Mouse (Mus musculus) liver, embryonic 11.5 days (tissue): ENCODE data around the gene Aco2. TPM values are rescaled to one million over a fixed set of nuclear protein-coding genes. Genes with fewer than 3 reads are reported as not detected.
A peak's percentile ranks its signal among the peaks of the same experiment; 100 is the strongest.

Experiments
- ATAC-seq: fragments of 200-750 bp; cut with Nextera tagmentation; replicated peaks from 2 replicates; pipeline ENCODE4 v1.8.0; 2017; ENCODE audit warnings: moderate number of reproducible peaks, mild to moderate bottlenecking, moderate TSS enrichment, moderate library complexity; ENCODE audit not compliant: low FRiP score
- DNase-seq: peaks from one replicate; pipeline ENCODE4 v3.0.0-alpha.2; 2017; ENCODE audit warnings: low spot score
- H3K27ac ChIP-seq: fragments of 300-500 bp; sonication (generic); 2 replicates; pipeline ENCODE4 v1.5.1; 2014; ENCODE audit warnings: mild to moderate bottlenecking, low read depth, low read length, control low read depth
- H3K27me3 ChIP-seq: fragments of 300-500 bp; sonication (generic); replicated peaks from 2 replicates; pipeline ENCODE4 v1.6.1; 2014; ENCODE audit warnings: low read length, mixed read lengths; ENCODE audit not compliant: control insufficient read depth, insufficient read depth
- H3K36me3 ChIP-seq: fragments of 300-500 bp; sonication (generic); 2 replicates; pipeline ENCODE4 v1.6.1; 2014; ENCODE audit warnings: mild to moderate bottlenecking, low read length, moderate library complexity, mixed read lengths; ENCODE audit not compliant: control insufficient read depth, insufficient read depth
- H3K4me1 ChIP-seq: fragments of 300-500 bp; sonication (generic); replicated peaks from 2 replicates; pipeline ENCODE4 v1.6.1; 2014; ENCODE audit warnings: low read length, mixed read lengths; ENCODE audit not compliant: control insufficient read depth, insufficient read depth
- H3K4me2 ChIP-seq: fragments of 300-500 bp; sonication (generic); 2 replicates; pipeline ENCODE4 v1.6.1; 2014; ENCODE audit warnings: mild to moderate bottlenecking, control low read depth, moderate library complexity
- H3K4me3 ChIP-seq: fragments of 300-500 bp; sonication (generic); 2 replicates; pipeline ENCODE4 v1.5.1; 2014; ENCODE audit warnings: low read depth, low read length, control low read depth
- H3K9ac ChIP-seq: fragments of 300-500 bp; sonication (generic); 2 replicates; pipeline ENCODE4 v1.6.1; 2014; ENCODE audit warnings: low read depth, low read length, control low read depth
- H3K9me3 ChIP-seq: fragments of 300-500 bp; sonication (generic); 2 replicates; pipeline ENCODE4 v1.6.1; 2016; ENCODE audit warnings: low read length, inconsistent platforms, mixed read lengths; ENCODE audit not compliant: control insufficient read depth
- WGBS: fragments of 180-500 bp; shearing (Covaris S2); extraction: QIAGEN DNeasy Blood & Tissue Kit; methylation state at CpG from one replicate; pipeline ENCODE4 v1.1.7; 2014; 5-methylcytosine and 5-hydroxymethylcytosine counted together
- polyA plus RNA-seq: library from polyadenylated mRNA; unstranded; fragments of >200 nt; fragmentation: Nextera tagmentation; extraction: Ambion mirVana; gene quantifications from 2 replicates; pipeline ENCODE4 v1.2.1, GENCODE M21; 2014

Gene Aco2
- polyA plus RNA-seq, 1 experiment from 2014 or later: 177 TPM

GRCm38 (mm10) chr15:81928277-81928676 lies 56.2 kb downstream of the Aco2 start:
- peaks cover 21% of the 10 kb centered on the region for H3K4me1 ChIP-seq
- WGBS: 73% methylated on average over 11 of the region's 11 CpGs
- DNase-seq: no peak
- H3K4me2 ChIP-seq: no peak overlapping the region
- no peaks in the 10 kb centered on the region for H3K27me3 ChIP-seq
- no peaks in the 10 kb centered on the region for H3K9me3 ChIP-seq
- H3K36me3 ChIP-seq: peaks cover 2% of the 10 kb centered on the region; the same call in 1 of the 2 replicates
- no peak overlapping the region for H3K27ac ChIP-seq
- no peak overlapping the region for H3K9ac ChIP-seq
- H3K4me3 ChIP-seq: no peak overlapping the region
- ATAC-seq: no peak

- H3K4me3 ChIP-seq: no peak overlapping the region
- no peaks in the 10 kb centered on the region for H3K9me3 ChIP-seq
- 35% methylated on average over 12 of the region's 12 CpGs for WGBS
- H3K27me3 ChIP-seq: peaks cover 13% of the 10 kb centered on the region; the same call in 1 of the 2 replicates
- DNase-seq: no peak
- H3K36me3 ChIP-seq: no peaks in the 10 kb centered on the region
- H3K4me1 ChIP-seq: peaks cover 9% of the 10 kb centered on the region; the same call in 1 of the 2 replicates
- no peak overlapping the region for H3K27ac ChIP-seq
- no peak overlapping the region for H3K4me2 ChIP-seq
- ATAC-seq: no peak
- no peak overlapping the region for H3K9ac ChIP-seq
Observed at GRCm38 (mm10) chr15:81932951-81933470, 60.9 kb downstream of the Aco2 start.

- Histone ChIP-seq H3K27ac (no peak overlapping the region), H3K27me3 (peaks cover 15% of the 10 kb centered on the region; the same call in 1 of the 2 replicates), H3K36me3 (no peaks in the 10 kb centered on the region), H3K9ac (no peak overlapping the region), H3K4me1 (peaks cover 9% of the 10 kb centered on the region; the same call in 1 of the 2 replicates), H3K4me2 (no peak overlapping the region), H3K4me3 (no peak overlapping the region), H3K9me3 (no peaks in the 10 kb centered on the region)
- 88% methylated on average over 1 of the region's 1 CpGs for WGBS
- no peak for ATAC-seq
- no peak for DNase-seq
Observed at GRCm38 (mm10) chr15:81933986-81934385, 61.9 kb downstream of the Aco2 start.

- WGBS: 47% methylated on average over 7 of the region's 7 CpGs
- DNase-seq (no peak), ATAC-seq (no peak)
- Histone ChIP-seq H3K9me3 (no peaks in the 10 kb centered on the region), H3K27me3 (peaks cover 15% of the 10 kb centered on the region; the same call in 1 of the 2 replicates), H3K9ac (no peak overlapping the region), H3K4me1 (peaks cover 9% of the 10 kb centered on the region), H3K4me2 (peak overlapping the region; percentile 55), H3K27ac (no peak overlapping the region), H3K36me3 (no peaks in the 10 kb centered on the region), H3K4me3 (no peak overlapping the region)
Observed at GRCm38 (mm10) chr15:81935869-81936637, 63.9 kb downstream of the Aco2 start.

- Histone ChIP-seq H3K4me1 (peaks cover 9% of the 10 kb centered on the region), H3K4me3 (peak within 1 kb of the TSS; percentile 38)
- 0 out of 2 replicates have a peak, but pooled peaks have one; percentile 14 for ATAC-seq
Observed at GRCm38 (mm10) chr15:81936679-81937078, 64.6 kb downstream of the Aco2 start, which contains the start of gene Csdc2. Gene Csdc2 (plus strand): TSS chr15:81936759.

GRCm38 (mm10) chr15:81937098-81937972 lies 65.2 kb downstream of the Aco2 start:
- peak overlapping the region; percentile 55 for H3K4me2 ChIP-seq
- peaks cover 15% of the 10 kb centered on the region; the same call in 1 of the 2 replicates for H3K27me3 ChIP-seq
- H3K27ac ChIP-seq: no peak overlapping the region
- H3K9ac ChIP-seq: peak overlapping the region; percentile 30; the same call in 1 of the 2 replicates
- no peaks in the 10 kb centered on the region for H3K9me3 ChIP-seq
- 16% methylated on average over 19 of the region's 19 CpGs for WGBS
- H3K4me1 ChIP-seq: peaks cover 12% of the 10 kb centered on the region
- no peaks in the 10 kb centered on the region for H3K36me3 ChIP-seq
- H3K4me3 ChIP-seq: peak overlapping the region; percentile 38
- DNase-seq (no peak), ATAC-seq (no peak)

More at GRCm38 (mm10) chr15:81936679-81937078, 64.6 kb downstream of the Aco2 start, which contains the start of gene Csdc2:
- H3K9ac ChIP-seq: peak within 1 kb of the TSS; percentile 30; the same call in 1 of the 2 replicates
- no peak for DNase-seq
- no peaks in the 10 kb centered on the region for H3K36me3 ChIP-seq
- H3K4me2 ChIP-seq: peak within 1 kb of the TSS; percentile 55
- H3K27ac ChIP-seq: no peak within 1 kb of the TSS
- H3K9me3 ChIP-seq: no peaks in the 10 kb centered on the region
- 3% methylated on average over 12 of the region's 12 CpGs for WGBS
- peaks cover 15% of the 10 kb centered on the region; the same call in 1 of the 2 replicates for H3K27me3 ChIP-seq

- WGBS: 27% methylated on average over 2 of the region's 2 CpGs
- Histone ChIP-seq H3K36me3 (no peaks in the 10 kb centered on the region), H3K4me1 (peaks cover 17% of the 10 kb centered on the region), H3K27me3 (peaks cover 15% of the 10 kb centered on the region; the same call in 1 of the 2 replicates), H3K27ac (no peak overlapping the region), H3K9ac (no peak overlapping the region), H3K9me3 (no peaks in the 10 kb centered on the region), H3K4me3 (no peak overlapping the region), H3K4me2 (no peak overlapping the region)
- no peak; the same call in 1 of the 2 replicates for ATAC-seq
- no peak for DNase-seq
Observed at GRCm38 (mm10) chr15:81938246-81938645, 66.1 kb downstream of the Aco2 start.

GRCm38 (mm10) chr15:81939157-81939715 lies 67.1 kb downstream of the Aco2 start:
- DNase-seq (no peak), ATAC-seq (no peak)
- Histone ChIP-seq H3K27ac (no peak overlapping the region), H3K4me1 (peaks cover 19% of the 10 kb centered on the region), H3K27me3 (peaks cover 15% of the 10 kb centered on the region; the same call in 1 of the 2 replicates), H3K9me3 (no peaks in the 10 kb centered on the region), H3K4me3 (no peak overlapping the region), H3K36me3 (no peaks in the 10 kb centered on the region), H3K4me2 (no peak overlapping the region), H3K9ac (no peak overlapping the region)
- WGBS: 85% methylated on average over 10 of the region's 10 CpGs
